Mouse (Mus musculus): ENCODE results near the gene Atp8b2.

- TF ChIP-seq CTCF (IDR thresholded peaks at IDR 0.05; ENCODE audit: low read depth) (no peak), EP300 (optimal IDR thresholded peaks at IDR 0.05) (no peak)
Observed at GRCm38 (mm10) chr3:89932925-89933324, 30.4 kb downstream of the Atp8b2 start.

Measured in stomach, postnatal 0 days (tissue).